Mouse (Mus musculus): Measurements from ENCODE around the gene B830017H08Rik. TPM values are rescaled to one million over a fixed set of nuclear protein-coding genes. Genes with fewer than 3 reads are reported as not detected.

B830017H08Rik gene
- polyA plus RNA-seq, 1 experiment from 2014 or later, result not detected

DNA sequence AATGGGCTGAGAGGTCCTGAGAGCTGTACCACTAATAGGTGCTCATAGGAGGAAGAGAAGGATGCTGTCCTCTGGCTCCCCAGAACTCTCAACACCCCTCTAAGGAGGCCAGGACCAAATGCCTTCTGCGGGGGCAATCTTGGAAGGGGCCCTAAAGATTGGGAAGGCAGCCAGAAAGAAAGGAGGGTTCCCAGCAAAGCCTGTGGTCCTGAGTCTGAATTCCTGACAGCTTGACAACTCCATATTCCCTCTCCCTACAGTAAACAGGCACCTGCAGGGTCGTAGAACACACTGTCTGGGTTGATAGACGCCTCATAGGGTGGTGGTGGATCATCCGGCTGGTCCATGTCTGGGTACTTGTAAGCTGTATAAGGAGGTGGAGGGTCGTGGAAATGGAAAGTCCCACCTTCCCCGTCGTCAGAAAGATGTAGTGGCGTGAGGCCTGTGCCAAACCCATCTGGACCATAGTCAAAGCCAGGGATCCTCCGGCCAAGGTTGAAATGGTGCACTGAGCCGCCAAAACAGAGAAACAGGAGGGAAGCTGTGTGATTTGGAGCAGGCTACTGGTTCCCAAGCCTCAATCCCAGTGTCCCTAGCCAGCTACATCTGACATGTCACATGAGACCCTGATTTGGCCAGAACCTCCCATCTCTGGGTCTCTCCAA lies 10.9 kb downstream of the B830017H08Rik start:
- Histone ChIP-seq H3K36me3 (replicated peaks) (peaks cover 92% of the 10 kb centered on the region), H3K27ac (no peak overlapping the region), H3K4me3 (no peak overlapping the region), H3K27me3 (ENCODE audit: poor library complexity, severe bottlenecking) (no peaks in the 10 kb centered on the region), H3K9me3 (no peaks in the 10 kb centered on the region), H3K4me1 (no peaks in the 10 kb centered on the region; the same call in 1 of the 2 replicates)
- 91% methylated on average over 10 of the region's 10 CpGs for WGBS
- no peak for DNase-seq (ENCODE audit: extremely low spot score, low spot score)

DNA sequence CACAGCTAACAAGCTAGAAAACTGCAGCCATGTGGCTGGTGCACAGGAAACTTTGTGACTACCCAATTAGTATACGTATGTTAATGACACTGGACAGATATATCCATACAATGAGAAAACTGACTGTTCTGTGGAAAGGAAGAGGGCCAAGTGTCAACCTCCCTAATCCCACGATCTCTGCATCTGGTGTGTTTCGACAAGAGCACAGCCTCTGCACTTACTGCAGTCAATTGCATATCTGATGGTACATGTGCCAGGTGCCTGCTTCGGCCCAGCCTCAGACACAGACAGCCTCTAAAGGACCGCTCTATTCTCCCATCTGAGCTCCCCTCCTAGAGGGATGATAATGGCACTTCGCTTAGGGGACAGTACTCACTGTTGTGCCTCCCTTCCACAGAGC lies 15.5 kb downstream of the B830017H08Rik start:
- 92% methylated on average over 6 of the region's 6 CpGs for WGBS
- H3K27me3 ChIP-seq (ENCODE audit: poor library complexity, severe bottlenecking), result no peaks in the 10 kb centered on the region
- no peaks in the 10 kb centered on the region for H3K9me3 ChIP-seq
- DNase-seq (ENCODE audit: extremely low spot score, low spot score), result no peak
- no peak overlapping the region for H3K4me3 ChIP-seq
- no peaks in the 10 kb centered on the region for H3K4me1 ChIP-seq
- no peak overlapping the region for H3K27ac ChIP-seq
- H3K36me3 ChIP-seq (replicated peaks), result peaks cover 96% of the 10 kb centered on the region

DNA sequence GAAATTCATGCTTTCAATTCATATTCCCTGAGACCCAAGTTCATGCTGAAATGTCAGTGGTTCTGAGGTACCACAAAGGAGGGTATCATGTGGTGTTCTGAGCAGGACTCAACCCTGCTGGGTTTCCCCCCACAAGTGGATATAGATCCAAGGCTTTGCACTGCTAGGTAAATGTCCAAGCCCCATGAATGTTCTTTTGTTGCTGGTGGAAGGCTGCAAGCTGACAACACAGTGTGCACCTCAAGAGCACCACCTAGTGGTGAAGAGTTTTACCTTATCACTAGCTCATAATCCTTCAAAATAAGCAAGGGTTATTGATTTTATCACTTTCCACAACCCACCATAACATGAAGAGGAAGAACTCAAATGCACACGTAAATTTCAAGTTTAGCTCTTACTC lies 16.0 kb downstream of the B830017H08Rik start:
- Histone ChIP-seq H3K27me3 (ENCODE audit: poor library complexity, severe bottlenecking) (no peaks in the 10 kb centered on the region), H3K9me3 (no peaks in the 10 kb centered on the region), H3K27ac (no peak overlapping the region), H3K4me1 (no peaks in the 10 kb centered on the region), H3K36me3 (replicated peaks) (peaks cover 96% of the 10 kb centered on the region), H3K4me3 (no peak overlapping the region)
- DNase-seq (ENCODE audit: extremely low spot score, low spot score), result no peak
- 33% methylated on average over 1 of the region's 1 CpGs for whole genome bisulfite sequencing

DNA sequence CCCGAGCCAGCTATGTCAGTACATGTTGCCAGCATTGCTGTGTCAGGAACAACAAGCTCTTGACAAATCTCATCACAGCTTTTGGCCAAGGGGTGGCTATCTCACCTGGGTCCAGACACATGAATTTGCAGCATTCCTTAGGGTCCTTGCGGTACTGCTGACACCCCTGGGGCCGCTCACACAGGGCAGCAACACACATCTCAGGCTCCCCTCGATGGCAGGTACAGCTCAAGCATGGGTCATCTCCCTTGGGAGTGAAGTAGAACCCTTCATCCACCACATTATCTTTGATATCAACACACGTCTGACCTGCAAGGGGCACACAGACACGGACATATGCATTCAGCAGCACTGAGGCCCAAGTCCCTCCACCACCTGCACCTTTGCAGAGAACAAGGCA lies 16.6 kb downstream of the B830017H08Rik start:
- H3K36me3 ChIP-seq (replicated peaks), result peaks cover 96% of the 10 kb centered on the region
- no peak for DNase-seq (ENCODE audit: extremely low spot score, low spot score)
- H3K27me3 ChIP-seq (ENCODE audit: poor library complexity, severe bottlenecking), result no peaks in the 10 kb centered on the region
- no peaks in the 10 kb centered on the region for H3K9me3 ChIP-seq
- WGBS, result 90% methylated on average over 6 of the region's 6 CpGs
- H3K27ac ChIP-seq, result no peak overlapping the region
- H3K4me3 ChIP-seq, result no peak overlapping the region
- no peaks in the 10 kb centered on the region for H3K4me1 ChIP-seq

DNA sequence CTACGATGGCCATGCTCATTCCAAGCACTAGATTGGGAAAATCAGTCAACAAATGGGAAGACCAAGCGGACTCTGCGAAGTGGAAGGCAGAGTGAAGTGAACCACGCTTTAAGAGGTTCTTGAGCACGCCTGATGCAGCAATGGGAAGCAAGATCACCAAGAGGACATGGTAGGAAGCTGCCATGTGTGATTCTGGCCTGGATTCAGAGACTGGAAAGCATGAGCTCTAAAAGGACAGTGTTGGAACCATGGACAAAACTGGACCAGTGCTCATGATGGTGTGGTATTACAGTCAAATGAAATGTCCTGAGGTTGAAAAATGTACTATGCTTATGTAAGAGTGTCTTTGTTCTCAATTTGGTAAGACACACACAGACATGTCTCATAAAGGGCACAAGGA lies 18.4 kb downstream of the B830017H08Rik start:
- Histone ChIP-seq H3K36me3 (replicated peaks) (peaks cover 95% of the 10 kb centered on the region), H3K4me3 (no peak overlapping the region), H3K4me1 (no peaks in the 10 kb centered on the region), H3K9me3 (no peaks in the 10 kb centered on the region), H3K27me3 (ENCODE audit: poor library complexity, severe bottlenecking) (no peaks in the 10 kb centered on the region), H3K27ac (no peak overlapping the region)
- 93% methylated on average over 5 of the region's 5 CpGs for WGBS
- no peak for DNase-seq (ENCODE audit: extremely low spot score, low spot score)

DNA sequence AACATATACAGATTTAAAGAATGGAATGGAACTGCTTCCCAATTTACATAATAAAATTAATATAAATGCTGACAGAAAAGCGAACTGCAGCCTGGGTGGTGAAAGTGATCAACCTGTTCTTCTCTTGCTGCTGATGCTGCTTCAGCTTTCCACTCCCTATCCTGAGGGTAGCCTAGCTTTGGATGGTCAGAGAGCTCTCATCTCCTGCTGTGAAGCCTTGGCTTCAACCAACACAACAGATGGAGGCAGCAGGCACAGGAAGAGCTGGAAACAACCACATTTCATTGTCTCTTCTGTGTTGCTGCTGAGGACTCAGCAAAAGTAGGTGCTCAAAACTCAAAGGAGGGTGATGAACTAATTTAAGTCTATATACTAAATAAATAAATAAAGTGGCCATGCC lies 18.9 kb downstream of the B830017H08Rik start:
- no peak overlapping the region for H3K27ac ChIP-seq
- peaks cover 95% of the 10 kb centered on the region for H3K36me3 ChIP-seq (replicated peaks)
- H3K9me3 ChIP-seq, result no peaks in the 10 kb centered on the region
- DNase-seq (ENCODE audit: extremely low spot score, low spot score), result no peak
- 0 out of 2 replicates have a peak, but pooled peaks cover 4% of the 10 kb centered on the region for H3K4me1 ChIP-seq
- H3K27me3 ChIP-seq (ENCODE audit: poor library complexity, severe bottlenecking), result no peaks in the 10 kb centered on the region
- H3K4me3 ChIP-seq, result no peak overlapping the region
- 89% methylated on average over 1 of the region's 1 CpGs for WGBS

DNA sequence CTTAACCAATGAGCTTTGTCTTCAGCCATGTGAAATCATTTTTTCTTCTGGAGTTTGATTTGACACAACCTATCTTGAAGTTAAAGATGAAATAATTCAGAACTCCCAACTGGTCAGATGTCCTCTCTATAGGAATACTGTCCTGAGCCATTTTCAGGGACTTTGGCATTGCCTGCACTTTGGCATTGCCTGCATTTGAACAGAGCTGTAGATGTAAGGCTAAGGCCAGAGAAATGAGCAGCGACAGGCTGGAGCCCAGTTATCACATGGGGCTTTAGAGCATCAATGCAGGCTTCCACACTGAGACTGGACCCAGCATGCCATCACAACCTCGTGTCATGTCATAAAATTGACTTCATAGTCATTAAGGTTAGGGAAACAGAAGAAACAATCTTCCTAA lies 20.3 kb downstream of the B830017H08Rik start:
- no peak overlapping the region for H3K27ac ChIP-seq
- 0 out of 2 replicates have a peak, but pooled peaks cover 5% of the 10 kb centered on the region for H3K4me1 ChIP-seq
- 89% methylated on average over 2 of the region's 2 CpGs for WGBS
- H3K27me3 ChIP-seq (ENCODE audit: poor library complexity, severe bottlenecking), result no peaks in the 10 kb centered on the region
- H3K9me3 ChIP-seq, result no peaks in the 10 kb centered on the region
- H3K36me3 ChIP-seq (replicated peaks), result peaks cover 95% of the 10 kb centered on the region
- no peak for DNase-seq (ENCODE audit: extremely low spot score, low spot score)
- H3K4me3 ChIP-seq, result no peak overlapping the region

DNA sequence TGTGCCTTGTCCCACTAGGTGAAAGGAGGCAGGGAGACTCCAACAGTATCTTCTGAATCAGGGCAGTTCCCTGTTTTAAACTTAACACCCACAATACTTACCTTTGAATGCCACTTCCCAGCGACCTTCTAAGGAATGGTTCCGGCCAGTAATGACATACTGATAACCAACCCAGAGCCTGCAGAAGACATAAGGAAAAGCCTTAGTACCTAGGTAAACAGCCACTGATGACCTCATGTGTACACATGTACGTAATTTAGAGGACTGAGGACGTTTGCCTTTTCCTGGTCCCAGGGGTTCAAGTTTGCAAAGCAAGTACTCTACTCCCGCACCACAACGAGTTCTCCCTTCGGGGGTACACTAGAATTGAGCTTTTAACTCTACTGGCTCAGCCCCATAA lies 24.2 kb downstream of the B830017H08Rik start:
- no peaks in the 10 kb centered on the region for H3K9me3 ChIP-seq
- DNase-seq (ENCODE audit: extremely low spot score, low spot score), result no peak
- no peak overlapping the region for H3K4me3 ChIP-seq
- H3K4me1 ChIP-seq, result 0 out of 2 replicates have a peak, but pooled peaks cover 5% of the 10 kb centered on the region
- no peaks in the 10 kb centered on the region for H3K27me3 ChIP-seq (ENCODE audit: poor library complexity, severe bottlenecking)
- H3K27ac ChIP-seq, result no peak overlapping the region
- peaks cover 95% of the 10 kb centered on the region for H3K36me3 ChIP-seq (replicated peaks)
- WGBS, result 93% methylated on average over 7 of the region's 7 CpGs

DNA sequence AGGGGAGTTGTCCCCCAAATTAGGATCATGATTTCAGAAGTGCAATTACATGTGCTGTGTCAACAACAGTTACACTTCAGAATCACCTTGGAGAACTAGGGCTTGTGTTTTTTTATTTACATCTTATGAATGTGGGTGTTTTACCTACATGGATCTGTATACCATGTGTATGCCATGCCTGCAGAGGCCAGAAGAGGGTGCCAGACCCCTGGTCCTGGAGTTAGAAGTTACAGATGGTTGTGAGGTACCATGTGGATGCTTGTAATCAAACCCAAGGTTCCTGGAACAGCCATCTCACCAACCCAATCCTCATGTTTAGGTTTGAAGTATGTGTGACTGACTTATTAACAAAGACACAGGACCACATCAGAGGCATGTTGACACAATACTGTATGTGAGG lies 25.7 kb downstream of the B830017H08Rik start:
- Histone ChIP-seq H3K27me3 (ENCODE audit: poor library complexity, severe bottlenecking) (no peaks in the 10 kb centered on the region), H3K27ac (no peak overlapping the region), H3K4me3 (no peak overlapping the region), H3K4me1 (0 out of 2 replicates have a peak, but pooled peaks cover 5% of the 10 kb centered on the region), H3K36me3 (replicated peaks) (peaks cover 90% of the 10 kb centered on the region), H3K9me3 (no peaks in the 10 kb centered on the region)
- no peak for DNase-seq (ENCODE audit: extremely low spot score, low spot score)

DNA sequence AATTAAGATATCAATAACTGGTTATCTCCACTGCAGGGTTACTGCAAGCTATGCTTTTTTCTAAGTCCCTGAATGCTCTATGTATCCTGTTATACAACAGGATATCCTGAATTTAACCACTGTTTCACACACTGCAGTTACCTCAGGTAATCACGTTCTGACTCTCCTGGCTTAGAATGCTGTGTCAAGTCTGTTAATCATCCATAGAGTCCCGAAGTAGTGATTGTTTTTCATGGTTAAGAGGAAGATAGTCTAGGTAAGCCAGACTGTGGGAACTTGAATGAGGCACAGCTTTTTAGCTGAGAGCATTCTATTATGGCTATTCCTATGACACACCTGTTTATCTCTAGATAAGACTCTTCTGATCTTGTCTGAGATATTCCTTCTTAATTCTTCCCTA lies 32.4 kb downstream of the B830017H08Rik start:
- Histone ChIP-seq H3K9me3 (no peaks in the 10 kb centered on the region), H3K4me3 (no peak overlapping the region), H3K4me1 (no peaks in the 10 kb centered on the region), H3K27me3 (ENCODE audit: poor library complexity, severe bottlenecking) (no peaks in the 10 kb centered on the region), H3K27ac (no peak overlapping the region), H3K36me3 (replicated peaks) (peaks cover 84% of the 10 kb centered on the region)
- DNase-seq (ENCODE audit: extremely low spot score, low spot score), result no peak
- WGBS, result 91% methylated on average over 2 of the region's 2 CpGs

DNA sequence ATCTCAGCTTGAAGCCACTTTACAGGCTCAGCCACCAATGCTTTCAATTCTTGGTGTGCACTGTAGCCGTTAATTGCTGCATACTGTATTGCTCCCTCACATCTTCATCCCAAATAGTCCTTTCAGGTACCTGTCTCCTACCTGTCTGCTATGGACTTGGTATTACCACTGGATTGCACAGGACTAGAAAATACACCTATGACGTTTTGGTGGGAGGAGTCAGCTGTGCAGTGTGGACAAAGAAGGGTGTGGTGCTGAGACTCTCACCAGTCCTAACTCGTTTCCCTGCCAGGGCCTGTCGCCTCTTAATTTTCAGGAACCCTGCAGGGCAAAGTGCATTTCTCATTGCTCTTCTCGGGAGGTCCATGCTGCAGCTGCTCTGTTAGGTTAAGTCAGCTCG lies 32.8 kb downstream of the B830017H08Rik start:
- no peak overlapping the region for H3K27ac ChIP-seq
- no peak for DNase-seq (ENCODE audit: extremely low spot score, low spot score)
- peaks cover 84% of the 10 kb centered on the region for H3K36me3 ChIP-seq (replicated peaks)
- H3K9me3 ChIP-seq, result no peaks in the 10 kb centered on the region
- H3K27me3 ChIP-seq (ENCODE audit: poor library complexity, severe bottlenecking), result no peaks in the 10 kb centered on the region
- no peaks in the 10 kb centered on the region for H3K4me1 ChIP-seq
- WGBS, result 84% methylated on average over 6 of the region's 6 CpGs
- no peak overlapping the region for H3K4me3 ChIP-seq

DNA sequence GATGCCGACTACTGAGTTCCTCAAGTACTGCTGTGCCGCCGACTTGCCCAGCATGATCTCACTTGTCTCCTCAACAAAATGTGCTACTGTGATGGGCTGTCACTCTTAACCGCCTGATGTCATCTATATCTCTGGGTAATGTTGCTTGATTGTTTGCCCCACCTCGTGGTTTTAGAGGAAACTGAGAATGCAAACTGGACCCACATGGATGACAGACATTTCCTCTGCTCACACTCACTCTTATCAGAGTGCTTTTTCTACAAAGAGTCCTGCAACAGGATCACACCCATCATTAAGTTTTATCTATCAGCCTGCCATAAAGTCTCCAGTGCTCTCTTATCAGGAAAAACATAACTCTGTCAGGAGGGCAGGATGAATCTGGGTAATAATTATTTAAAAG lies 38.3 kb downstream of the B830017H08Rik start:
- Histone ChIP-seq H3K27ac (no peak overlapping the region), H3K36me3 (replicated peaks) (peaks cover 75% of the 10 kb centered on the region), H3K9me3 (no peaks in the 10 kb centered on the region), H3K4me3 (no peak overlapping the region), H3K27me3 (ENCODE audit: poor library complexity, severe bottlenecking) (no peaks in the 10 kb centered on the region), H3K4me1 (no peaks in the 10 kb centered on the region)
- no peak for DNase-seq (ENCODE audit: extremely low spot score, low spot score)
- WGBS, result 93% methylated on average over 5 of the region's 5 CpGs

DNA sequence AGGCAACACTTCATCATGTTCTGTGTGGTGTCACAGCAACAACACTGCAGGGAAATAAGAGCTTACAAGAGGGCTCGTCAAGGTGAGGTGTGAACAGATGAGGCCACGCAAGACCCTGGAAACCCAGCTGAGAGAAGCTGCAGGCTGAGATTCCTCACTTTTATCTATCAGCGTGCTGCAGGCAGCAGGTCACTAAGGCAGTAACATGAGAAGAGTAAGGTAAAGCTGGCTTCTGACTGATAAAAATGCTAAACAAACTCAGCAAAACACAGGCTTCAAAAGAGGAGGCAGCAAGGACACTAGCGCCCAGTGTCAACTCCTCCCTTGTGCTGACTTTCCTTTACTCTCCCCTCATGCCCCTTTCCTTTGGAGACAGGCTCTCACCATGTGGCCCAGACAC lies 40.1 kb downstream of the B830017H08Rik start:
- no peak overlapping the region for H3K4me3 ChIP-seq
- H3K36me3 ChIP-seq (replicated peaks), result peaks cover 76% of the 10 kb centered on the region
- DNase-seq (ENCODE audit: extremely low spot score, low spot score), result no peak
- H3K4me1 ChIP-seq, result no peaks in the 10 kb centered on the region
- WGBS, result 75% methylated on average over 4 of the region's 4 CpGs
- no peaks in the 10 kb centered on the region for H3K9me3 ChIP-seq
- no peak overlapping the region for H3K27ac ChIP-seq
- no peaks in the 10 kb centered on the region for H3K27me3 ChIP-seq (ENCODE audit: poor library complexity, severe bottlenecking)

DNA sequence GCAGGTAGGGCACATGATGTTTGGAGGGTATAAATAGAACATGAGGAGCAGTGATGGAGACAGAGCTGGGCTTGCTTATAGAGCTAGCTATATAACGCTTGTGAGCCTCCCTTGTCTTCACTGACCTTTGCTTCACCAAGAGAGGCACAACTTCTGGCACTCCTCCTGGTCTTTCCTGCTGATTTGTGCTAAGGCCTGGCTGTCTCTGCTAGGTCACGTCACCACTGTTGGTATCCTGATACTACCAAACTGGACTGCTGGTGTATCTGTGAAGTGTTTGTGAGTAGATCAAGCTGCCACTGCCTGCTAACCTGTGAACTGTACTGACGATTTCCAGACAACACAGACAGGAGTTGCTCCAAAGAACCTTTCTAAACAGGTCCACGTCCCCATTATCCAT lies 42.3 kb downstream of the B830017H08Rik start:
- Histone ChIP-seq H3K9me3 (no peaks in the 10 kb centered on the region; the same call in 1 of the 2 replicates), H3K4me1 (no peaks in the 10 kb centered on the region), H3K4me3 (no peak overlapping the region), H3K27ac (no peak overlapping the region), H3K27me3 (ENCODE audit: poor library complexity, severe bottlenecking) (no peaks in the 10 kb centered on the region), H3K36me3 (replicated peaks) (peaks cover 77% of the 10 kb centered on the region)
- 91% methylated on average over 4 of the region's 4 CpGs for WGBS
- DNase-seq (ENCODE audit: extremely low spot score, low spot score), result no peak

All from forebrain, embryonic 10.5 days (tissue).